Mouse (Mus musculus) right cerebral cortex, postnatal 14 days (tissue): ENCODE measurements around the gene Itfg1.
A peak's percentile ranks its signal among the peaks of the same experiment; 100 is the strongest.
"Not testable (repeated sequence)": the region's sequence is repeated elsewhere in the genome, so short reads cannot be mapped to it uniquely, and the experiment has no call there.

ENCODE experiments used
- DNase-seq: peaks from one replicate; pipeline ENCODE4 v3.0.0; 2022

The Itfg1 gene

GRCm38 (mm10) chr8:85840657-85841488 is at the start of gene Itfg1, which contains the start of gene Phkb:
TSS of gene Itfg1 (minus strand) at chr8:85840921.
TSS of gene Phkb (plus strand) at chr8:85840959.
- peak; percentile 92 for DNase-seq

DNA sequence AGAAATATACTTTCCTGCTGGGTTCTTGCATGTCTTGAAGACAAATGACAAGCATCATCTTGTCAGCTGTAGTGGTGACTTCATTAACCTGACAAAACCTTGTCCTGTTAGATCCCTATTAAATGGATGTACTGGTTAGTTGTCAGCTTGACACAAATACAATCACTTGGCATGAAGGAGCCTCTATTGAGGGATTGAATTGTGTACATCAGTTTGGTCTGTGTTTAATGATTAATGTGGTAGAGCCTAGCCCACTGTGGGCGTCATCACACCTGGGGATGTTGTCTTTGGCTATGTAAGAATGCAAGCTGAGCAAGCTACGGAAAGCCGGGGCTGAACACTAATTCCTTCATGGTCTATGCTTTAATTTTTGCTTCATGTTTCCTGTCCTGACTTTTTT is 44.1 kb upstream of the Itfg1 start:
- DNase-seq, result no peak

DNA sequence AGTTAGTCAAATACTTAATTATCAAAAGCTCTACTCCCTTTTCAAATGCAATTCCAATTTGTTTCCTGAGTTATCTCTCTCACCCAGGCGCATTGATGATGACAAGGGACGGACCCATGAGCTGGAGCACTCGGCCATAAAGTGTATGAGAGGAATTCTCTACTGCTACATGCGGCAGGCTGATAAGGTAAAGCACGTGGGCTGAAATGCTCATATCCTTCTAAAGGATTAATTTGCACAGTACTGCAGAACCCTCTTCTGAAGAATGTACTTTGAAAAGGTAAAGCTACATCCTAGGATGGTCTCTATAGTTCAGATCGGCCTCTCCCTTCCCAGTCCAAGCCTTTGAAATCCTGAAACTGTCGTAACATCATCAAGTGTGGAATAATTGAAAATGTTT is 38.9 kb upstream of the Itfg1 start:
- DNase-seq, result no peak

DNA sequence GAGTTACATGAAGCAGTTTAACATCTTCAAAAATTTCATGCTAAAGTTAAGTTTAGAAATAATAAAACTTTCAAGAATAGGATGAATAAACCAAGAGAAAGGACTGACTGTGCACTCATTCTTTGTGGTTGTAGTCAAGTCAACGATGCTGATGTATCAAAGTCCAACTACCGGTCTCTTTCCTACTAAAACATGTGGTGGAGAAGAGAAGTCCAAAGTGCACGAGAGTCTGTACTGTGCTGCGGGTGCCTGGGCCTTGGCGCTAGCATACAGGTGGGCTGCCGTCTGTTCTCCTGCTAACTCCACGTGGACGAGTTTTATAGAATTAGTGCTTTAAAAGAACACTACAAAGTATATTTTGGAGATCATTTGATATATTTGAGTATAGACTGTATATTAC is 37.3 kb upstream of the Itfg1 start:
- no peak for DNase-seq

DNA sequence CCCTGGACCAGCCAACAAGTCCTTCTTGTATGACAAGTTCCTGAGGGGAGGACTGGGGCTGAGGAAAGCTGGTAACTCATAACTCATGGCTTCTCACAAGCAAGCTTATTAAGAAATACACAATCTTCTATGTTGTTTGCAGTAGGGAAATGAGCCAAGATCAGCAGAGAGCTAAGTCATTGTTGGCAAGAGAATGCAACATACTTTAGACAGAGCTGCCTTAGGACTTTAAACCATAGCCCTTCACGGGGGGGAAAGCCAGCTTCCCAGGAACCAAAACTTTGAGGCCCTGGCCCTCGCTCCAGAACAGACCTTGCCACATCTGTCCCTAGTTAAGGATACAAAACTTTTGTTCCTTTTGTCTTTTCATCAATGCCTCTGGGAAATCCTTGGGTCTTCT is 30.9 kb upstream of the Itfg1 start:
- no peak for DNase-seq

DNA sequence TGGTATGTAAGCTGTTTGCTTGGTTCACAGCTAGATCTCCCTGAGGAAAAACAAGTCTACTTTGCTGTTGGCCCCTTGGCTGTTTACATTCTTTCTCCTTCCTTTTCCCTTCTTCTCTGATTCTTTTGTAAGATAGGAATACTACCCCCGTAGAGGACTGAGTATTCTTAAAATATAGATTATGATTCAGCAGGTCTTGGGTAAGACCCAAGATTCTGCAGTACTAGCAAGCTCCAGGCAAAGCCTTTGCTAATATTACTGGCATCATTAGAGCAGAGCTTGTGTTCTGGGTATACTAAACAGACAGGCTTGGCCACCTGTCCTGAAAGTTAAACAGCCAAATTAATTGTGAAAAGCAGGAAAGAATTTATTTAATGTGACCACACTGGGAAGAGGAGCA is 21.7 kb upstream of the Itfg1 start:
- DNase-seq, result no peak

DNA sequence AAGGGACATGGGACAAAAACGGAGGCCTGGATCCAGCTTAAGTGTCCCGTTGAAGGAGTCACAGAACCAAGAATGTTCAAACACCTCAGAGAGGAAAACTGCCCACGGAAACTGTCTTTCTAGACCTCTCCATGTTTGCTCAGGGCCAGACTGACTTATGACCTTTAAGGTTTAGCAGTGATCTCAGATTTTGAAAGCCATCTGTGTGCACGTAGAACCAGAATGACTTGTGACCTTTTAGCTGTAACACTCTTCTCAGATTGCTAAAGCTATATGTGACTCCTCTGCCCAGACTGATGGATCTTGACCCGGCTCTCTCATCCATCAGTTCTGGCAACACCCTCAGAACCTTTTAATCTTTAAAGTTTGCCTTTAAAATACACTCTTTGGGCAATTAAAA is 19.9 kb upstream of the Itfg1 start:
- DNase-seq, result no peak

GRCm38 (mm10) chr8:85857227-85857896 is 16.6 kb upstream of the Itfg1 start:
- DNase-seq, result not testable (repeated sequence)

DNA sequence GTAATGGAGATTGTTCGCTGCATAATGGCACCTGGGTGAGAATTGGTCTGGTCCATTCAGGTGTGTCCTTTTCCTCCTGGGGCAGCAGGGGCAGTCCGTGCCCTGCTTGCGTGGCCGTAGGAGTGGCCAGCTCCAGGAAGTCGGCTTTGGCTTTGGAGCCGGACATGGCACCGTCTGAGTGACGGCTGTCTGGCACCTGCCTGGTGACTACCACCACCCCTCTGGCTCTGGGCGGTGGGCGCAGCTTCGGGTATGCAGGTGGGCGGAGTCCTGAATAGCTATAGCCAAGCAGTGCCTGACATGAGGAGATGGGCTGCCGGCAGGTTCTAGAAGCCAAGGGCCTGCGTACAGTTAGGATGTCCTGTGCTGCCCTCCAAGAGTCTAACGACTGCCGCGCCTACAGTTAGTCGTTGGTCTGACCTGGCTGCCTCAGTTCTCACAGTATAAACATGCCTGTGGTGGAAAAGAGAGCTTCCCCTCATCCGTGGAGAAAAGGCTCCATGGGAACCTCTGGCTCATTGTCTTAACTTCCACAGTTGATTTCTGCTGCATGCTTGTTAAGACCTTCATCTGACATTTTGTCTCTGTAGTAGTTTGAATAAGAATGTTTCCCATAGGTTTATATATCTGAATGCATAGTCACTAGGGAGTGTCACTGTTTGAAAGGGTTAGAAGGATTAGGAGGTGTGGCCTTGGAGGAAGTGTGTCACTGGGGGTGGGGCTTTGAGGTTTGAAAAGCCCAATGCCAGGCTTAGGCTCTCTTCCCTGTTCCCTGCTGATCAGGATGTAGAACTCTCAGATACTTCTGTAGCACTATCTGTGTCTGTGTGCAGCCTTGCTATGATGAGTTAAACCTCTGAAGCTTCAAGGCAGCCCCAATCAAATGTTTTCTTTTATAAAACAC is 13.8 kb upstream of the Itfg1 start:
- DNase-seq, result no peak

- no peak for DNase-seq
Measured at GRCm38 (mm10) chr8:85845887-85846286, 5.2 kb upstream of the Itfg1 start.

- DNase-seq, result no peak
Measured at GRCm38 (mm10) chr8:85841489-85841795, 721 bp upstream of the Itfg1 start.

DNA sequence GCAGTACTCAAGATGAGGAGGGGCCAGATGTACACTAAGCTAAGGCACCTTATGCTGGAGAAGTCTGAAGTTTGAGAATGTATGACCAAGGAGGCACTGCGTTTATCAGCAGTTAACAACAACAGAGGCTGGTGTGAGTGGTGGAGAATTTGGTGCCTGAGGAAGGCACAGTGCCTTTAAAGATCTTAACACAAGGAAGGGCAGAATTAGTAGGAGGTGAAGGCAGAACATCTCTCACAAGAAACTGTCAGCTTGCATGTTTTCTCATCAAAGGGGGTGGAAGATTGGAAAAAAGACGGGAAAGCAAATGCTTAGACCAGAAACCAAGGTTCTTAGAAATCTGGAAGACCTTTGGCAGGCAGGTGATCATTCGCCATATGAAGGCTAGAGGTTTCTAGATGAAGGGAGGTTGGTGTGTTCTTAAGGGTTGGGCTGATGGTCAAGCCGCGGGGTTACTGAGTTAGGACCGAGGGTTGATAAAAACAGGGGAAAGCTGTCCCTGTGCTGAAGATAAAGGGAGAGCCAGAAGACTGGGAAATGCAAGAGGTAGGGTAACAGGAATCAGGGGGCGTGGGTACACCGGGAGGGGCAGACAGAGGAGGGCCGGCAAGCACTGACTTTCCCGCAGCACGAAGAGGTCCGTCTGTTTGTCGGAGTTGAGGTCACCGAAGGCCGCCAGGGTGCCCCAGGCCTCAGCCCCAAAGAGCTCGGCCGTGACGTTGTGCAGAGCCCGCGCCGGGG is 635 bp downstream of the Itfg1 start:
- DNase-seq, result no peak

GRCm38 (mm10) chr8:85813621-85814020 is 27.1 kb downstream of the Itfg1 start:
- DNase-seq, result no peak

DNA sequence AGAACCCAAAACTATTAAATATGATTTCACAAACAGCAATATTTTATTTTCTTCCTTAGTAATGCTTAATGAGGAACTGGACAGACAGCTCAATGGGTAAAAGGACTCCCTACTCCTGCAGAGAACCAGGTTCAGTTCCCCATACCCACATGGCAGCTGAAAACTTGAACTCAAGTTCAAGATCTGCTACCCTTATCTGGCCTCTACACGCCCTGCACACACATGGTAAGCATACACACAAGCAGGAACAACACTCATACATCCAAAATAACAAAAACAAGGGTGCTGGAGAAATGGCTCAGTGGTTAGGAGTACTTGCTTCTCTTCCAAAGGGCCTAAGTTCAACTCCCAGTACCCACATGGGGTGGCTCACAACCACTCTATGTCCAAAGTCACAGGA is 39.3 kb downstream of the Itfg1 start:
- DNase-seq, result no peak

DNA sequence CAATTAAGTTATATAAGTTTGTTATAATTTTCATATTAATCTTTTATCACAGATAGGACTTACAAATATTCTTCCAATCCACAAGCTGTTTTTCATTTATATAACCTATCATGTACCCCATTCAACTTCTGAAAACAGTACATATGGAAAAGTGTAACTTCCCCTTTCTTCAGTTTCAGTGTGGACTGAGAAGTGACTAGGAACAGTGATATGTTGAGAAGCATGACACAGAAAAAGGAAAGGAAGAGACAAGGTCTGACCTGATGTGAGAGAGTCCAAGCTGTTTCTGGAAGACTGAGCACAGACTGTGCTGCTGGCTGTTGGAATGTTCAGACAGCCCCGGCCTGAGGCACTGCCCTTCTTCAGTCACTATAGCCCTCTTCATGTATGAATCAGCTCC is 40.6 kb downstream of the Itfg1 start:
- no peak for DNase-seq

DNA sequence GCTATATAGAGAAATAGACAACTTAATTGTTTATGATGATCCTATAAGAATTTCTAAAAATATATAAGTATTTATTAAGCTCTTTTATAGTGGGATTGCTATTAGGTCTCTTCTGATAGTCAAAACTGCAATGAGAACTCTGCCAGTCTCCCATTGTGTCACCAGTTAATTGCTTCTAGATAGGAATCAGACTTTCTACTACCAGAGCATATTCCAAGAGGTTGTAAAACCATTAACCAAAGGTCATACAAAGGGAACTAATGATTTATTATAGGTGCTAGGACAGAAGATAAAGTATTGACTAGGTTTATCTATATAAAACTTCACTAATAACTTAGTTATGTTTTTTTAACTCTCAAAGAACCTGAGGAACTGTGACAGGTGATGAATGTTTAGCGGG is 44.3 kb downstream of the Itfg1 start:
- not testable (repeated sequence) for DNase-seq

DNA sequence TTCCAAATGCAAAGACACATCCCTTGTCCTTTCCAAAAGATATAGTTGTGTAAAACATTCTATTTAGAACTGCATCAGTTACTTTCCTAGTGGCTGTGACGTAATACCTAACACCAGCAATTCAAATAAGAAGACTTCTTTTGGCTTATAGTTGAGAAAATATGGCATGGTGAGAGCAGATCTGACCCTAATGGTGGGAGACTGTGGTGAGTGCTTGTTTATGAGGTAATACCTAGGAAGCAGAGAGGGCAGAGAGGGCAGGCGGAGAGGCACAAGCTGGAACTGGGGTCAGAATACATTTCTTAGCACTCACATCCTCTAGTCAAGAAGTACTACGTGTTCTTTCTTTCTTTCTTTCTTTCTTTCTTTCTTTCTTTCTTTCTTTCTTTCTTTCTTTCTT is 52.4 kb downstream of the Itfg1 start:
- no peak for DNase-seq

- no peak for DNase-seq
Measured at GRCm38 (mm10) chr8:85787909-85788308, 52.8 kb downstream of the Itfg1 start.

GRCm38 (mm10) chr8:85785506-85785905 is 55.2 kb downstream of the Itfg1 start:
- no peak for DNase-seq

- DNase-seq, result no peak
Measured at GRCm38 (mm10) chr8:85783871-85784270, 56.9 kb downstream of the Itfg1 start.

DNA sequence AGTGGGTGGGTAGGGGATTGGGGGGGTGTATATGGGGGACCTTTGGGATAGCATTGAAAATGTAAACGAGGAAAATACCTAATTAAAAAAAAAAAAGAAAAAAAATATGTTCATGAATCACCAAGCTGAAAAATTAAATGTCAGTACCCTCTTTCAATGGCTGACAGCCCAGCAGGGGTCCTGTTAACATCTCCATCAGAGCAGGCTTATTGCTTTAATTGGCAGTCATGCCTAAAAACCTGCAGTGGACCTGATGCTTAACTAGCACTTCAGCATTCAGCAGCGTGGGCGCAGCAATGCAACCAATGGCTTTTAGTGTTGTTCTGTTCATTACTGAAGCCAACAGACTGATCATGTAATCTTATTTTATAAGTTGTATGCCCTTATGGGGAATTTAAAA is 60.6 kb downstream of the Itfg1 start:
- DNase-seq, result no peak

GRCm38 (mm10) chr8:85745053-85745452 is 95.7 kb downstream of the Itfg1 start:
- no peak for DNase-seq

DNA sequence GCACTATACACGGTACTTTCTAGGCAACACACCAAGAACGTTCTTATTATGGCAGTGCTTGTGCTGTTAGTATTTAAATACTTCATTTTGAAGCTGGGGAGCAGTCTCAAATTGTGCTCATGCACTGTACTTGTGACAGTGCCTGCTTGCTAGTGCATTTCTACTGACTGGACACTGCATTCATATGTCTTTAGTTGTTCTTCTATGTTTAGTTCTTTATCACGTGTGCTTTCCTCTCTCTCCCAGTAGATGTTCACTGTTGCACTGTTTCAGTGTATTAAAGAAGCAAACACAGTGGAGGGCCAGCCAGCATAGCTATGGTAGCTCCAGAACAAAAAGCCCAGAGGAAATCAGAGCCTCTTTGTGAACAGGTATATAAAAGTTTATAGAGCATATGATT is 110.2 kb downstream of the Itfg1 start:
- DNase-seq, result no peak
